Mouse (Mus musculus): ENCODE measurements at regions not wholly inside any gene's neighbourhood (a gene's known extent, or its start where the extent isn't known, plus 50 kb on each side); places are given as distances from the start of the nearest gene placed in this dataset.

GRCm38 (mm10) chr1:69746575-69747290, 59.7 kb upstream of the Ikzf2 start:
- no peak for DNase-seq (ENCODE audit: extremely low spot score in 1 of 2, low spot score in 1 of 2)

DNA sequence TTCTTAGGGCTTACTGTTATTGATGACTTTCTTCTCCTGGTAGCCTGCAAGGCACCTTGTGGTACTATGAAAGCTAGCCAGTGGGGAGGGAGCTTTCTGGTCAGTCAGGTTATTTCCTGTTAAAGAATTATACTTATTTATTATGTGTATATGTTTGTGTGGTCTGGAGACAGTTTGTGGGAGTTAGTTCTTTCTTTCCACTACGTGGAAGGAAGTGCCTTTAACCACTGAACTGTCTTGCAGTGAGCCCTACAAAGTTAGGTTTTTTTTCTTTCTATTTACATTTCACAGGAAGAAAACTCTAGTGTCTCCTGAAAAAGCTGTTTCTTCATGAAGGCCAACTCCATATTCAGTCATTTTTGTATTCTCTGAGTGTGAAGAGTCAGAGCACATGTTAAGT, 65.7 kb upstream of the Ikzf2 start:
- no peak for DNase-seq (ENCODE audit: extremely low spot score in 1 of 2, low spot score in 1 of 2)

- no peak for DNase-seq (ENCODE audit: extremely low spot score in 1 of 2, low spot score in 1 of 2)
Observed at GRCm38 (mm10) chr1:69757702-69758101, 69.1 kb upstream of the Spag16 start.

DNA sequence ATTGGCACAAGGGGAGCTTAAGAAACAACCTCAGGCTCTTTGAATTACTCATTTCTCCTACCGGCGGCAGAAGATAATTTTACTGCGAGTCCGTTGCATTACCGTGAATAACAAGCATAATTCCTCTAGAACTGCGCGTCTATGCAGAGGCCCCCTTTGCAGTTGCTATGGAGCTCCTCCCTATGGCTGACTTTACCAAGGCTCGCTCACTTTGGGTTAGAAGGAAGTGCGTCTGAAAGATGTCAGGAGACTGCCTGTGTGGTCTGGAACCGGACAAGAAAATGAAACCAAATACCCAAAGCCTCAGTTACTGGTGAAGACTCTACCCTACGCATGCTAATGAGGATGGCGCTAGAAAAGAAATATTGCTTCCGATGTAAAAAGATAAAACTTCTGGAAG, 67.2 kb upstream of the Spag16 start:
- peak in 1 of 2 experiments; percentile 6 for DNase-seq (ENCODE audit: extremely low spot score in 1 of 2, low spot score in 1 of 2)

DNA sequence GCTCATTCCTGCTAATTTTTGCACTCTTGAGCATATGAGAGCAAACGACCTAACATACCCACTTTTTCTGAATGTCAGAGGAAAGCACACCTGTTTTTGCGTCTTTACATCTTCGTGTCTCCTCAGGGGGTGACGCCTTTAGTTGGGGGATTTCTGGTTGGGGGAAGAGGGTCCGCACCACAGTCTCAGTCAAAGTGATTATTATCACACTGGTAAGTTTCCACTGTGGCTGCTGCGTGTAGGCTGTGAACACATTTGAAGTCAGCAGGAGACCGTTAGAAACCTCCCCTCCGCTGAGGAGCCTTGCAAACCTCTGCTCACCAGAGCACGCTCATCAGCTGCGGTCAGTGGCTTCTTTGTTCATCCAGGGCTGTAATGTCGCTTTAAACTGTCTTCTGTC, 58.1 kb upstream of the Spag16 start:
- no peak for DNase-seq (ENCODE audit: extremely low spot score in 1 of 2, low spot score in 1 of 2)

- DNase-seq (ENCODE audit: extremely low spot score in 1 of 2, low spot score in 1 of 2), result no peak
Observed at GRCm38 (mm10) chr1:69770209-69770608, 56.6 kb upstream of the Spag16 start.

DNA sequence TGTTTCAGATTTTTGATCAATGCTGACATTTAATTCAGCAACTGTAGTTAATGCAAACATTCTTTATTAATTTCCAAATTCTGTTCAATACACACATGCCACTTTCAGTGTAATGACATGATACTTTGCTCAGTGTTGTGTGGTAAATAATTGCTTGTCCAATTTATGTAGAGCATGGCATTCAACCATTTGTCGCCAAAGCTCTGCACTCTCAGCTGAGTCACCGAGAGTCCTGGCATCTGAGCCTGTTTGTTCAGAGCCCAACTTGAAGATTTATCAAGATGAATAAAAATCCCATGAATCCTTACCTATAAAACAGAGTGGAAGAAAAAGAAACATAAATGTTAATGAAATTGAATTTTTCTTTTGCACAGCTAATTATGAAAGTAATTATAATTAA, 55.3 kb upstream of the Spag16 start:
- DNase-seq (ENCODE audit: extremely low spot score in 1 of 2, low spot score in 1 of 2), result no peak

DNA sequence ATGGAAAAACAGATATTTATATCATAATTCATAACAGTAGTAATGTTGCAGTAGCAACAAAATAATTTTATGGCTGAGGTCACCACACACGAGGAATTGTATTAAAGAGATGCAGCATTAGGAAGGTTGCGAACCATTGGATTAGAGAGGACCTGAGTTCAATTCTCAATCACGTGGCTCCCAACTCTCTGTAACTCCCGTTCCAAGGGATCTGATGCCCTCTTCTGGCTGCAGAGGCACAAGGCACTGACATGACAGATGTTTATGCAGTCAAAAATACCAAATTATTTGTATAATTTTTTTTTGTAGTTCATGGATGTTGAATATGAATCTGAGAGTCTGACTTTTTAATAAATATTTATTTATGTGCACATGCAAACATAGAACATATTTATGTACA, 51.2 kb upstream of the Spag16 start:
- DNase-seq (ENCODE audit: extremely low spot score in 1 of 2, low spot score in 1 of 2), result no peak

Measured in layer of hippocampus, postnatal 25 days (tissue).